Mouse (Mus musculus) right cerebral cortex, postnatal 36 days (tissue): ENCODE results near the gene Dapp1.
"Not testable (repeated sequence)": the region's sequence is repeated elsewhere in the genome, so short reads cannot be mapped to it uniquely, and the experiment has no call there.

Experiments used
- DNase-seq, 2 experiments: peaks; one replicate each; pipeline ENCODE4 v3.0.0; 2022; ENCODE audit warnings: low spot score in 2 of 2, mixed read lengths in 1 of 2

Dapp1 gene

GRCm38 (mm10) chr3:137919398-137919797 lies 61.9 kb downstream of the Dapp1 start:
- no peak for DNase-seq

GRCm38 (mm10) chr3:137918932-137919311 lies 62.4 kb downstream of the Dapp1 start:
- peak in 1 of 2 experiments; percentile 42 for DNase-seq

DNA sequence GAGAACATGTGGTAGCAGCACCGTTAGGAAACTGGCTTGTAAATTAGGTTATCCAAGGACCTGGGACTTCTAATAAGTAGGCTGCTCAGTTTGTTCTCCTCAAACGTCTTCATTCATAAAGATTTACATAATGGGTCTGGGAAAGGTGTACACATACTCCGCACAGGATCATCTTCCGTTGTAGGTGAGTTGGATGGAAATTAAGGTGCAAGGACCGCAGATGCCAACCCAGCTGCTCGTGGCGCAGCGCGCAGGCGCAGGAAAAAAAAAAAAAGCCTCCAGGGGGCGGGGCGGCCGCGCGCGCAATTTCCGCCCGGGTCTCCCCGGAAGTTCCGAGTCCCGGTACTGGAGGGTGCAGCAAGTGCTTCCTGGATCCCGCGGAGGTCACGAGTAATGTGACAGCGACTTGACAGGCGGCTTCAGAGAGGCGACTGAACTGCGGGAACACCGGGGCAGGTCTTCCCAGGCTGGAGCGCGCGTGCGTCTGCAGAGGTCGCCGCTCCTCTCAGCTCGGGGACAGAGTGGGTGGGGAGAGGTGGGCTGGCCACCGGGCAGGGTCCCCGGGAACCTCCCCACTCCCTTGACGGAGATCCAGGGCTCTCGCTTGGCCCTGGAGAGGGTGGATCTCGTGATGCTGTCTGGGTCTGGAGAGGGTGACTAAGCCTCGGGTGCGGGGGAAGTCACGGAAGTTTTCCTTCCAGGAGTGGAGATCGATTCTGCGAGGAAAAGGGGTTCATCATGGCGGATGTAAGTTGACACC lies 63.0 kb downstream of the Dapp1 start, which contains the start of gene Lamtor3:
Gene Lamtor3, plus strand, starts transcription at position 335 of the 760 bp plus-strand sequence.
- peak; percentile 83 to 86 for DNase-seq

- no peak for DNase-seq
Measured at GRCm38 (mm10) chr3:137917694-137918171, 63.6 kb downstream of the Dapp1 start.

DNA sequence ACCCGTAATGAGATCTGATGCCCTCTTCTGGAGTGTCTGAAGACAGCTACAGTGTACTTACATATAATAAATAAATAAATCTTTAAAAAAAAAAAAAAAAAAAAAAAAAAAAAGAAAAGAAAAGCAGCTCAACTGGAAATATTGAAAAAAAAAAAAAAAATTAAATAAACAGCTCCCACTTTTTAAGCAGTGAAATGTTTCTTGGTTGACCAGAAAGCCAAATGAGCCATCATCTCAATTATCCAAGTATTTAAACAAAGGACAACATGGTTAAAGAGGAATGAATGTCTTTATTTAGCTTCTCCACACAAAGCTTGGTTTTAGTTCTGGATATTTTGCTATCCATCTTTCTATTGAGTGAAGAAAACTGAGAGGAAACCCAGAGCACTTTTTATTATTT lies 66.8 kb downstream of the Dapp1 start:
- not testable (repeated sequence) for DNase-seq

- DNase-seq, result no peak
Measured at GRCm38 (mm10) chr3:137913093-137913492, 68.3 kb downstream of the Dapp1 start.

GRCm38 (mm10) chr3:137900149-137900548 lies 81.2 kb downstream of the Dapp1 start:
- no peak for DNase-seq

DNA sequence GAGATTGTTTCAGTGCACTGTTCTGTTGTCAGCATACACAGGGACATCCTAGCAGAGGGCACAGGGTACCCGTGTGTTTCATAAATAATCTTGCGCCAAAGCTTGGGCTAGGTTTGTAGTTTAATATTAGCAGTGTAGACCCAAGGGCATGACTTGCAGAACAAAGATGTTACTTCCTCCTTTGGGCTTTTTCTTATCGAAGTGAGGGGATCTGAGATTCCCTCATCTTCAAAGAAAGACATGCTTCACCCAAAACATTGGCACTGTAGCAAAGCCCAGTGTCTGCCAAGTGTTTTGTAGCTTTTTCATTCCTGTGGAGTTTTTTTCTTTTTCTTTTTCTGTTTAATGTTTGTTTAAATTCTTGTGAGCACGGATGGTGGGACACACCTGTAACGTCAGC lies 83.7 kb downstream of the Dapp1 start:
- no peak for DNase-seq

GRCm38 (mm10) chr3:137896867-137897266 lies 84.5 kb downstream of the Dapp1 start:
- no peak for DNase-seq

DNA sequence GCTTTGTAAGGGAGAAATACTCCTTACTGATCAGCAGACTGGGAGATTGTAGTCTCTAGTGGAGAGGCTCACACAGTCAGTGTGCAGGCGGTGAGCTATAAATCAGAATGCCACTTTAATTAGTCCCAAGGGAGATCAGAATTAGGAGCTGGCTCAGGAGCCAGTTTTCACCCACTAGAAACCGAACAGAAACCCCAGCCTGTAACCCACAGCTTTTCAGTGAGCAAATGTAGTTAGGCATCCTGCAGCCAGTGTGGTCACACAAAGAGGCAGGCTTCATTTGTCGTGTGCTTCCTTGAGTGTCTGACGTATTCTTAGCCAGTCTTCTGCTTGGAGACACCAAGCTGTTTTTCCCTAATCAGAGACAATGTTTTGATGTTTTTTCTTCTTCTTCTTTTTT lies 85.0 kb downstream of the Dapp1 start:
- DNase-seq, result no peak

- no peak for DNase-seq
Measured at GRCm38 (mm10) chr3:137895196-137895595, 86.1 kb downstream of the Dapp1 start.

DNA sequence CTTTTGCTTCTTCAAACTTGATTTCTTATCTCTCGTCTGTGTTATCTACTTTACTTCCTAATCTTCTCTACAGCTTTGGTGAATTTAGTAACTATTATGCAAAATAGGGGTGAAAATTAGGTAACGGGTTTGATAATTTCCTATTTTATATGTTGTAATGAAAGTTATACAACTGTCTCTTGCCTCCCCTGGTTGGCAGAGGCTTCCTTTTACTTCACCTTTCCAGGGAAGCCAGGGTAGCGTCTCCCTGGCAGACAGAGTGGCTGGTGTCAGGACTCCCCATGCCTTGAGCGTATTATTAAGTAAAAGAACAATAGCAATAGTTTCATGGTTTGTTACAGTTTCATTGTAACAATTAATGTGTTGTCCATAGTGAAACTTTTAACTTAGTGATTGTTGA lies 87.6 kb downstream of the Dapp1 start:
- no peak for DNase-seq

DNA sequence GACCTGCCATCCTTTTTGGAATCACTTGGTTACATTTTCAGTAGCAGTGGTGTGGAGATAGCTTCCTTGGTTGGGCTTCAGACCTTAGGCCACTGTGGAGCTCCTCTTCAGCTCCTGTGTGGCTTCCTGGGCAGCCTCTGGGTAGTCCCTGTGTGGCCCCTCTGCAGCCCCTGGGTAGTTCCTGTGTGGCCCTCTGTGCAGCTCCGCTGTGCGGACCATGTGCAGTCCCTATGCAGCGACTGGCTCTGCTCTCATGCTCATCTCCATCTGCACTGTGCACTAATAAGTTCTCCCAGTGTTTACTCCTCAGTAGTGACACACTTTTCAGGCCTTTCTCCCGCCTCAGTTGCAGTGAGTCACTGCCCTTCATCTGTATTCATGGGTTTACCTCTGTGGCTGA lies 89.2 kb downstream of the Dapp1 start:
- DNase-seq, result no peak

- no peak for DNase-seq
Measured at GRCm38 (mm10) chr3:137891089-137891488, 90.3 kb downstream of the Dapp1 start.

DNA sequence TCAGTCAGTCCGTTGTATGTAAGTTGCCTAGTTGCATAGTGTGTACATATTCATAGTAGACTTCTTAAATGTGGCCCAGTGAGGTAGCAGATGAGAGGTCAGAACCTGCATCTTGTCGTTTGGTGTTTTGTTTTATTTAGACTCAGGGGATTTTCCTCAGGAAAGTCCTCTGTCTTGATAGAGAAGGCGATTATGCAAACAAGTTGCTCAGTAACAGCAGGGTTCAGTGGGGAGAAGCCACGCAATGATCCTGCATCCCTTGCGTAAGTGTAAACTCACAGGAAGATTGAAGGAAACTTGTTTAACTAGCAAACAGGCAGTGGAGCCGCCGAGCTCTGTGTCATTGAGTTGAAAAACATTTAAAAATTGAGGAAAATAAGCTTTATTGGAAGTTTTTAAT lies 93.4 kb downstream of the Dapp1 start:
- DNase-seq, result no peak

DNA sequence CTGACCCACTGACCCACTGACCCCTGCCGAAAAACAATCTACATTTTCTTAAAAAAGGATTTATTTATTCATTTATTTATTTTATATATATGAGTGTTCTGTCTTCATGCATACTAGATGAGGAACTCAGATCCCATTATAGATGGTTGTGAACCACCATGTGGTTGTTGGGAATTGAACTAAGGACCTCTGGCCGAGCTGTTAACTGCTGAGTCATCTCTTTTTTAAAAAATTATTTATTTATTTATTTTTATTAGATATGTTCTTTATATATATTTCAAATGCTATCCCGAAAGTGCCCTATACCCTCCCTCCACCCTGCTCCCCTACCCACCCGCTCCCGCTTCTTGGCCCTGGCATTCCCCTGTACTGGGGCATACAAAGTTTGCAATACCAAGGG lies 100.3 kb downstream of the Dapp1 start:
- no peak for DNase-seq
